Mouse (Mus musculus): ENCODE results near the gene Isca1. TPM values are rescaled to one million over a fixed set of nuclear protein-coding genes. Genes with fewer than 3 reads are reported as not detected.

The Isca1 gene
- polyA plus RNA-seq (2014; fragmentation: Illumina TruSeq; extraction: RNeasy Lipid Tissue Mini Kit (QIAGEN cat#74804); ENCODE audit: low read depth, low replicate concordance), result 55.3 TPM

DNA sequence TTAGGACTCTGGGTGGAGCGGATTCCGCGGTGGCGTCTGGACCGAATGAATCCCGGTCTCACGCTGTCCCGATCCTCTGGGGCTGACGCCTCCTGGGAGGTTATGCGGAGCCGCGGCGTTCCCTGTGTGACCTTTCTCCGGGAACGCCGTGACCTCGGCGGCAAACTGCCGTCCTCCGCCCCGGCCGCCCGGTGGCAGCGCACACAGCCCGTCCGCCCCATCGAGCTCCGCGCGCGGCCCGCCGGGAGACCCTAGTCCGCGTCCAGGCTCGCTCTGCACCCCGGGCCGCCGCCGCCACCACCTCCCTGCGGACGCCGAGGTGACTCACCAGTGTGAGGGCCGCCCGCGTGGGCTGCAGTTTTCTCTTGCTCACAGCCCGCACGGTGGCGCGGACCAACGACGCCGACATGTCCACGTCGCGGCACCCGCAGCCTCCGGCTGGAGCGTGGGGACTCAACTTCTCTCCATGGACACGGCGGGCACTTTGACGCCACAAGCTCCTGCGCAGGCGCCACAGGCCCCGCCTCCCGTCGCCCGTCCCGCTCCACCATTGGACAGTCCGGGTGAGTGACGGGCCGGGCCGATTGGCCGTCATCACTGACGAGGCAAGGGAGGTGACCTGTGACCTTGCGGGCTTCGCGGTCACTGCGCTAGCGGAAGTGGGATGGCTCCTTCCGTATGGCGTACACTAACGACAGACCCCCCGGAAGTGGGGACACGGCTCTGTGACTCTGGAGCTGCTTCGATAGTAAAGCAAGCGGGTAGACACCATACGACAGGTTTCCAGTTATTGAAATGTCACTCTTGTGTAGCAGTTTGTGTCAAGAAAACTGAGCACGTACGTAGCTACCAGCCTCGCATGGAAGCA lies at the start of gene Isca1:
TSS of gene Isca1 (minus strand) at position 515 of the 868 bp plus-strand sequence.

GRCm38 (mm10) chr13:59782145-59782544 lies 12.5 kb upstream of the Isca1 start, which contains the start of gene Gm49354:
Gm49354 (minus strand) TSS chr13:59782245.

DNA sequence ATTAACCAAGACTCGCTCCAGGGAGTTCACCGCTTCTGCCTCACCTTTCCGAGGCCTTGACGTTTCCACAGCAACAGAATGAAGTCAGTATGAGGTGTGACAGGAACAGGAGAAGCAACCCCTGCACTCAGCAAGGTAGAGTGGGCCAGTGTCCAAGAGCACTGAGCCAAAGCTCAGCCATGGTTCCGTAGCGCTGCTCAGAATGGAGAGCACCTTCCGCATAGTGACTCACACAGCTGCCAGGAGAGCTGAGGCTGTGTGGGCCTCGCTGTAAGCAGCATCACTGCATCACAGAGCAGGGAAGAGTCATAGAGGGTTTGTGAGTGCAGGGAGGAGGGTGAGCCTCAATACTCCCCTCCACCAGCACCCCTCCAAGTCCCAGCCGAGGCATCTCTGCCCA lies 22.9 kb downstream of the Isca1 start, which contains the start of gene 1700014D04Rik:
TSS of gene 1700014D04Rik (minus strand) at position 42 of the 400 bp plus-strand sequence.

GRCm38 (mm10) chr13:59731652-59732051 lies 38.0 kb downstream of the Isca1 start, which contains the start of gene Spata31d1d:
Spata31d1d (minus strand) TSS chr13:59731752.

DNA sequence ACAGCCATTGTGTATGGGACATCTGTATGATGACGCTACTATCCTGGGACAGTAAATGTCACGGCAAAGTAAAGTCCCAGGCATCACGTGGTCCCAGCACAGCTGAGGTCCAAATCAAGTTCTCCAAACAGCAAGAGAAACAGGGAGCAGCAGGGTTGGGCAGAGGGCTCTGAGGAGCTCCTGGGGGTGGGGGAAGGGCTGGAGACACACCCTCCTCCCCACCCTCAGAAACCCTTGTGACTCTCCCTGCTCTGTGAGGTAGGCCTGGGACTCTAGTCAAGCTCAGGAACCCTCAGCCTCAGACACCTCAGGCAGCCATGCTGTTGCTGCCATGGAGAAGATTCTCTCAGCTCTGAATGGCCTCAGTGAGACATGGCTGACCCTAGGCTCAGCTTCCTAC lies 57.6 kb downstream of the Isca1 start, which contains the start of gene Spata31d1b:
TSS of gene Spata31d1b (plus strand) at position 301 of the 400 bp plus-strand sequence.

GRCm38 (mm10) chr13:59710230-59710629 lies 59.4 kb downstream of the Isca1 start, which contains the start of gene Spata31d1a:
Spata31d1a (minus strand) TSS chr13:59710330.

Other genes with a start within 250 kb of the Isca1 start
- 10.1 TPM for gene Agtpbp1, start 184.6 kb downstream of the Isca1 start, polyA plus RNA-seq (2014; fragmentation: Illumina TruSeq; extraction: RNeasy Lipid Tissue Mini Kit (QIAGEN cat#74804); ENCODE audit: low read depth, low replicate concordance)
- 107 TPM for gene Naa35, start 184.6 kb downstream of the Isca1 start, polyA plus RNA-seq (2014; fragmentation: Illumina TruSeq; extraction: RNeasy Lipid Tissue Mini Kit (QIAGEN cat#74804); ENCODE audit: low read depth, low replicate concordance)
- gene Golm1, start 94.0 kb downstream of the Isca1 start, polyA plus RNA-seq (2014; fragmentation: Illumina TruSeq; extraction: RNeasy Lipid Tissue Mini Kit (QIAGEN cat#74804); ENCODE audit: low read depth, low replicate concordance), result 2.4 TPM
- gene 4921517D22Rik, start 75.7 kb downstream of the Isca1 start, polyA plus RNA-seq (2014; fragmentation: Illumina TruSeq; extraction: RNeasy Lipid Tissue Mini Kit (QIAGEN cat#74804); ENCODE audit: low read depth, low replicate concordance), result not detected
- not detected for gene Spata31d1a, start 59.5 kb downstream of the Isca1 start, polyA plus RNA-seq (2014; fragmentation: Illumina TruSeq; extraction: RNeasy Lipid Tissue Mini Kit (QIAGEN cat#74804); ENCODE audit: low read depth, low replicate concordance)
- not detected for gene Spata31d1b, start 57.5 kb downstream of the Isca1 start, polyA plus RNA-seq (2014; fragmentation: Illumina TruSeq; extraction: RNeasy Lipid Tissue Mini Kit (QIAGEN cat#74804); ENCODE audit: low read depth, low replicate concordance)
- not detected for gene Spata31d1d, start 38.1 kb downstream of the Isca1 start, polyA plus RNA-seq (2014; fragmentation: Illumina TruSeq; extraction: RNeasy Lipid Tissue Mini Kit (QIAGEN cat#74804); ENCODE audit: low read depth, low replicate concordance)
- 0.11 TPM for gene 1700014D04Rik, start 23.1 kb downstream of the Isca1 start, polyA plus RNA-seq (2014; fragmentation: Illumina TruSeq; extraction: RNeasy Lipid Tissue Mini Kit (QIAGEN cat#74804); ENCODE audit: low read depth, low replicate concordance)
- gene Gm49354, start 12.4 kb upstream of the Isca1 start, polyA plus RNA-seq (2014; fragmentation: Illumina TruSeq; extraction: RNeasy Lipid Tissue Mini Kit (QIAGEN cat#74804); ENCODE audit: low read depth, low replicate concordance), result not detected
- gene Tut7, start 53.3 kb upstream of the Isca1 start, polyA plus RNA-seq (2014; fragmentation: Illumina TruSeq; extraction: RNeasy Lipid Tissue Mini Kit (QIAGEN cat#74804); ENCODE audit: low read depth, low replicate concordance), result 102 TPM

All from liver, adult 10 weeks (tissue).